Comparison of ENCODE assay signal across 8 mouse cellular contexts in genomic region chr3:153973171-153973948, GRCm38 (mm10). TPM values are rescaled to one million over a fixed set of nuclear protein-coding genes. Genes with fewer than 3 reads are reported as not detected.
DNase-seq lines count a peak whose midpoint lies in the region; ATAC-seq and TF ChIP-seq lines count a peak whose summit lies in the region.
"Had no signal": no experiment of that assay in that cellular context is flagged by ENCODE, and none has a peak within 500 bp of the region (broad histone marks: within the 10 kb centered on the region; RNA-seq: fewer than 3 reads in every experiment).

TSS of gene Slc44a5 (plus strand) at chr3:153973436.

- intact Hi-C loops in left cerebral cortex, postnatal 4 days (cut with DNase I) = loop anchor here (10.0 kb wide), 1 partner anchor 601 kb away; no protein-coding TSS in a partner anchor

- TF ChIP-seq CTCF in lung, adult 2 months (IDR thresholded peaks at IDR 0.05; ENCODE audit: insufficient read depth, low read length) = no peak

- peak within 1 kb of the TSS; percentile 91 for H3K4me2 ChIP-seq in lung, embryonic 16.5 days (ENCODE audit: low read depth, low read length)
- H3K4me2 ChIP-seq in heart, embryonic 16.5 days (ENCODE audit: low read depth, low read length) = peak within 1 kb of the TSS; percentile 97
- H3K4me2 ChIP-seq in neural tube, embryonic 13.5 days = peak within 1 kb of the TSS; percentile 96

- 0 out of 2 replicates have a peak, but pooled peaks cover 5% of the 10 kb centered on the region for H3K4me1 ChIP-seq in lung, embryonic 16.5 days (replicated peaks; ENCODE audit: control insufficient read depth, insufficient read depth, low read length)
- H3K4me1 ChIP-seq in lung, adult 2 months (ENCODE audit: control insufficient read depth, insufficient read depth, low read length) = no peaks in the 10 kb centered on the region
- no peaks in the 10 kb centered on the region for H3K4me1 ChIP-seq in heart, embryonic 16.5 days (ENCODE audit: control insufficient read depth, insufficient read depth, low read length)
- H3K4me1 ChIP-seq in neural tube, embryonic 13.5 days (replicated peaks) = peaks cover 23% of the 10 kb centered on the region

- peak; percentile 74 for ATAC-seq in lung, embryonic 16.5 days (ENCODE audit: low read depth)
- peak; percentile 34; the same call in 1 of the 2 replicates for ATAC-seq in common myeloid progenitor, adult 5-6 weeks (replicated peaks; ENCODE audit: low read depth, poor library complexity, severe bottlenecking)
- peak; percentile 41; the same call in 1 of the 2 replicates for ATAC-seq in heart, embryonic 16.5 days (replicated peaks; ENCODE audit: extremely low read depth, insufficient read depth, low FRiP score)
- peak; percentile 88 for ATAC-seq in neural tube, embryonic 13.5 days (ENCODE audit: low read depth)

- H3K9ac ChIP-seq in lung, embryonic 16.5 days (ENCODE audit: low read length) = peak within 1 kb of the TSS; percentile 54
- peak within 1 kb of the TSS; percentile 61 for H3K9ac ChIP-seq in heart, embryonic 16.5 days (ENCODE audit: low read length)
- peak within 1 kb of the TSS; percentile 86 for H3K9ac ChIP-seq in neural tube, embryonic 13.5 days

- TF ChIP-seq POLR2A in lung, adult 2 months (IDR thresholded peaks at IDR 0.05; ENCODE audit: borderline replicate concordance, extremely low read depth, low read depth, low read length) = no peak

- H3K9me3 ChIP-seq in lung, embryonic 16.5 days (ENCODE audit: control insufficient read depth, low read length) = no peaks in the 10 kb centered on the region
- no peaks in the 10 kb centered on the region; the same call in 1 of the 2 replicates for H3K9me3 ChIP-seq in heart, embryonic 16.5 days (replicated peaks; ENCODE audit: control insufficient read depth, low read length)
- no peaks in the 10 kb centered on the region for H3K9me3 ChIP-seq in neural tube, embryonic 13.5 days

- peak within 1 kb of the TSS; percentile 53 for H3K4me3 ChIP-seq in lung, embryonic 16.5 days (ENCODE audit: low read length)
- H3K4me3 ChIP-seq in lung, adult 2 months (replicated peaks; ENCODE audit: extremely low read depth, low read depth, low read length) = no peak within 1 kb of the TSS
- H3K4me3 ChIP-seq in heart, embryonic 16.5 days (ENCODE audit: low read length) = peak within 1 kb of the TSS; percentile 57
- peak within 1 kb of the TSS; percentile 56 for H3K4me3 ChIP-seq in neural tube, embryonic 13.5 days

- no peak within 1 kb of the TSS for H3K27ac ChIP-seq in lung, embryonic 16.5 days (ENCODE audit: low read length)
- H3K27ac ChIP-seq in heart, embryonic 16.5 days (ENCODE audit: low read length) = no peak within 1 kb of the TSS
- no peak within 1 kb of the TSS for H3K27ac ChIP-seq in neural tube, embryonic 13.5 days (replicated peaks)

- under 1% methylated on average over 54 of the region's 66 CpGs for WGBS in lung, embryonic 16.5 days
- 1% methylated on average over 60 of the region's 66 CpGs for WGBS in lung, adult 2 months
- 2% methylated on average over 58 of the region's 66 CpGs for WGBS in heart, embryonic 16.5 days
- under 1% methylated on average over 66 of the region's 66 CpGs for WGBS in neural tube, embryonic 13.5 days

- peaks cover 27% of the 10 kb centered on the region for H3K27me3 ChIP-seq in lung, embryonic 16.5 days (ENCODE audit: control insufficient read depth, insufficient read depth, low read depth, low read length)
- H3K27me3 ChIP-seq in heart, embryonic 16.5 days (ENCODE audit: control insufficient read depth, insufficient read depth, low read length) = peaks cover 42% of the 10 kb centered on the region
- H3K27me3 ChIP-seq in neural tube, embryonic 13.5 days = peaks cover 29% of the 10 kb centered on the region

- no peak for DNase-seq in lung, adult 2 months
- peak; percentile 52 for DNase-seq in left cerebral cortex, postnatal 4 days
- no peak for DNase-seq in thymus, postnatal 25 days

- no peaks in the 10 kb centered on the region for H3K36me3 ChIP-seq in lung, embryonic 16.5 days (ENCODE audit: control insufficient read depth, insufficient read depth, low read length)
- no peaks in the 10 kb centered on the region for H3K36me3 ChIP-seq in heart, embryonic 16.5 days (ENCODE audit: control insufficient read depth, insufficient read depth)
- H3K36me3 ChIP-seq in neural tube, embryonic 13.5 days = no peaks in the 10 kb centered on the region

RNA-seq across cellular contexts. Expression of gene Slc44a5, which starts in this region (rescaled TPM):
- 0.24 and 0.39 TPM in 2 replicates for polyA plus RNA-seq in lung, embryonic 16.5 days (2015; fragmentation: Nextera tagmentation; extraction: Ambion mirVana)
- 0.05 TPM in 1 of 2 replicates, not detected in the other for polyA plus RNA-seq in lung, adult 2 months (2012; rRNA removed)
- total RNA-seq in common myeloid progenitor, adult 5-6 weeks (2017) = not detected in 2 replicates
- polyA plus RNA-seq in heart, embryonic 16.5 days (2015; fragmentation: Nextera tagmentation; extraction: Ambion mirVana) = 0.40 and 0.56 TPM in 2 replicates
- total RNA-seq in left cerebral cortex, postnatal 4 days (2021) = 10 to 100 TPM; 18.9 to 23.0 TPM
- polyA plus RNA-seq in neural tube, embryonic 13.5 days (2015; fragmentation: Nextera tagmentation; extraction: Ambion mirVana) = 4.2 and 5.1 TPM in 2 replicates
- total RNA-seq: neutrophil, adult 5-6 weeks had no signal

Comparison
In these comparisons a context has a peak if more than half of its experiments do, and no peak if none do; other contexts are left out.
1. RNA of gene Slc44a5 (total RNA-seq): 18.9 to 23.0 TPM in left cerebral cortex, postnatal 4 days; not detected in common myeloid progenitor, adult 5-6 weeks; every median in the first group is over 10 times any median in the second.
2. Peak in ATAC-seq, H3K4me3 ChIP-seq, H3K9ac ChIP-seq and H3K4me2 ChIP-seq in lung, embryonic 16.5 days; RNA of the gene not detected or under 1 TPM.
3. Peak in ATAC-seq in common myeloid progenitor, adult 5-6 weeks; RNA of the gene not detected or under 1 TPM.
4. Peak in ATAC-seq, H3K4me3 ChIP-seq, H3K9ac ChIP-seq and H3K4me2 ChIP-seq in heart, embryonic 16.5 days; RNA of the gene not detected or under 1 TPM.
5. ATAC-seq: peak in every context shown above with its lines; median percentile 88 in neural tube, embryonic 13.5 days; 74 in lung, embryonic 16.5 days; 41 in heart, embryonic 16.5 days; 34 in common myeloid progenitor, adult 5-6 weeks.
6. Peak in every context shown above with its lines, with median percentiles within 50 percentile points of each other: H3K4me2 ChIP-seq and H3K9ac ChIP-seq.